Mouse (Mus musculus): ENCODE measurements around the gene Rab15. TPM values are rescaled to one million over a fixed set of nuclear protein-coding genes. Genes with fewer than 3 reads are reported as not detected.

Gene Rab15
- polyA plus RNA-seq, 1 experiment from 2014 or later: 10.1 TPM

GRCm38 (mm10) chr12:76777845-76778244, 44.9 kb downstream of the Rab15 start:
- H3K27ac ChIP-seq (ENCODE audit: low read depth, low read length): no peak overlapping the region
- DNase-seq (ENCODE audit: low spot score, missing footprints) (peak; percentile 39), ATAC-seq (ENCODE audit: low FRiP score) (no peak)
- no peak overlapping the region for H3K4me3 ChIP-seq (ENCODE audit: low read depth, low read length)
- no peaks in the 10 kb centered on the region for H3K36me3 ChIP-seq (ENCODE audit: control insufficient read depth, insufficient read depth, low read length)
- H3K4me2 ChIP-seq: no peak overlapping the region
- no peaks in the 10 kb centered on the region for H3K9me3 ChIP-seq (ENCODE audit: control insufficient read depth, low read length)
- H3K4me1 ChIP-seq (ENCODE audit: control insufficient read depth, insufficient read depth, low read length): no peaks in the 10 kb centered on the region
- H3K27me3 ChIP-seq (ENCODE audit: control insufficient read depth, insufficient read depth, low read length): no peaks in the 10 kb centered on the region
- no peak overlapping the region for H3K9ac ChIP-seq (ENCODE audit: low read length)

GRCm38 (mm10) chr12:76776898-76777297, 45.8 kb downstream of the Rab15 start:
- H3K9ac ChIP-seq (ENCODE audit: low read length): no peak overlapping the region
- no peak overlapping the region for H3K27ac ChIP-seq (ENCODE audit: low read depth, low read length)
- no peaks in the 10 kb centered on the region for H3K36me3 ChIP-seq (ENCODE audit: control insufficient read depth, insufficient read depth, low read length)
- no peak overlapping the region for H3K4me2 ChIP-seq
- DNase-seq (ENCODE audit: low spot score, missing footprints) (peak; percentile 59), ATAC-seq (ENCODE audit: low FRiP score) (no peak)
- H3K9me3 ChIP-seq (ENCODE audit: control insufficient read depth, low read length): no peaks in the 10 kb centered on the region
- H3K4me3 ChIP-seq (ENCODE audit: low read depth, low read length): no peak overlapping the region
- H3K27me3 ChIP-seq (ENCODE audit: control insufficient read depth, insufficient read depth, low read length): no peaks in the 10 kb centered on the region
- 90% methylated on average over 5 of the region's 5 CpGs for WGBS
- no peaks in the 10 kb centered on the region for H3K4me1 ChIP-seq (ENCODE audit: control insufficient read depth, insufficient read depth, low read length)

GRCm38 (mm10) chr12:76775132-76775531, 47.6 kb downstream of the Rab15 start:
- no peaks in the 10 kb centered on the region for H3K27me3 ChIP-seq (ENCODE audit: control insufficient read depth, insufficient read depth, low read length)
- H3K36me3 ChIP-seq (ENCODE audit: control insufficient read depth, insufficient read depth, low read length): no peaks in the 10 kb centered on the region
- H3K4me1 ChIP-seq (ENCODE audit: control insufficient read depth, insufficient read depth, low read length): no peaks in the 10 kb centered on the region
- no peak overlapping the region for H3K4me2 ChIP-seq
- H3K9ac ChIP-seq (ENCODE audit: low read length): no peak overlapping the region
- H3K4me3 ChIP-seq (ENCODE audit: low read depth, low read length): no peak overlapping the region
- no peak for ATAC-seq (ENCODE audit: low FRiP score)
- 73% methylated on average over 4 of the region's 4 CpGs for WGBS
- peak; percentile 8 for DNase-seq (ENCODE audit: low spot score, missing footprints)
- H3K27ac ChIP-seq (ENCODE audit: low read depth, low read length): no peak overlapping the region
- H3K9me3 ChIP-seq (ENCODE audit: control insufficient read depth, low read length): no peaks in the 10 kb centered on the region

GRCm38 (mm10) chr12:76774652-76775051, 48.1 kb downstream of the Rab15 start:
- Histone ChIP-seq H3K36me3 (ENCODE audit: control insufficient read depth, insufficient read depth, low read length) (no peaks in the 10 kb centered on the region), H3K4me1 (ENCODE audit: control insufficient read depth, insufficient read depth, low read length) (no peaks in the 10 kb centered on the region)
- 83% methylated on average over 3 of the region's 3 CpGs for WGBS

GRCm38 (mm10) chr12:76771540-76771939, 51.2 kb downstream of the Rab15 start:
- ATAC-seq (ENCODE audit: low FRiP score): no peak
- DNase-seq (ENCODE audit: low spot score, missing footprints): peak; percentile 51
- Histone ChIP-seq H3K4me1 (ENCODE audit: control insufficient read depth, insufficient read depth, low read length) (no peaks in the 10 kb centered on the region), H3K9me3 (ENCODE audit: control insufficient read depth, low read length) (no peaks in the 10 kb centered on the region), H3K4me2 (no peak overlapping the region), H3K9ac (ENCODE audit: low read length) (no peak overlapping the region), H3K27ac (ENCODE audit: low read depth, low read length) (no peak overlapping the region), H3K36me3 (ENCODE audit: control insufficient read depth, insufficient read depth, low read length) (no peaks in the 10 kb centered on the region), H3K27me3 (ENCODE audit: control insufficient read depth, insufficient read depth, low read length) (no peaks in the 10 kb centered on the region), H3K4me3 (ENCODE audit: low read depth, low read length) (no peak overlapping the region)
- WGBS: 92% methylated on average over 5 of the region's 5 CpGs

More at GRCm38 (mm10) chr12:76774652-76775051, 48.1 kb downstream of the Rab15 start:
- no peak for DNase-seq (ENCODE audit: low spot score, missing footprints)
- no peak for ATAC-seq (ENCODE audit: low FRiP score)
- no peak overlapping the region for H3K4me2 ChIP-seq
- no peak overlapping the region for H3K4me3 ChIP-seq (ENCODE audit: low read depth, low read length)
- no peak overlapping the region for H3K9ac ChIP-seq (ENCODE audit: low read length)
- no peaks in the 10 kb centered on the region for H3K9me3 ChIP-seq (ENCODE audit: control insufficient read depth, low read length)
- H3K27ac ChIP-seq (ENCODE audit: low read depth, low read length): no peak overlapping the region
- no peaks in the 10 kb centered on the region for H3K27me3 ChIP-seq (ENCODE audit: control insufficient read depth, insufficient read depth, low read length)

- H3K4me3 ChIP-seq (ENCODE audit: low read depth, low read length): no peak overlapping the region
- peak; percentile 60 for DNase-seq (ENCODE audit: low spot score, missing footprints)
- H3K9ac ChIP-seq (ENCODE audit: low read length): no peak overlapping the region
- peaks cover 2% of the 10 kb centered on the region; the same call in 1 of the 2 replicates for H3K4me1 ChIP-seq (ENCODE audit: control insufficient read depth, insufficient read depth, low read length)
- ATAC-seq (ENCODE audit: low FRiP score): no peak
- no peaks in the 10 kb centered on the region for H3K27me3 ChIP-seq (ENCODE audit: control insufficient read depth, insufficient read depth, low read length)
- H3K36me3 ChIP-seq (ENCODE audit: control insufficient read depth, insufficient read depth, low read length): no peaks in the 10 kb centered on the region
- H3K27ac ChIP-seq (ENCODE audit: low read depth, low read length): no peak overlapping the region
- H3K9me3 ChIP-seq (ENCODE audit: control insufficient read depth, low read length): no peaks in the 10 kb centered on the region
- 89% methylated on average over 5 of the region's 5 CpGs for WGBS
- H3K4me2 ChIP-seq: no peak overlapping the region
Observed at GRCm38 (mm10) chr12:76770841-76771500, 51.7 kb downstream of the Rab15 start.

GRCm38 (mm10) chr12:76765901-76766630, 56.6 kb downstream of the Rab15 start:
- no peak overlapping the region for H3K27ac ChIP-seq (ENCODE audit: low read depth, low read length)
- ATAC-seq (ENCODE audit: low FRiP score): peak; percentile 22

GRCm38 (mm10) chr12:76765354-76765851, 57.3 kb downstream of the Rab15 start, which contains the start of the genes Churc1 and Fntb:
TSS of gene Churc1 (plus strand) at chr12:76765538.
TSS of gene Fntb (plus strand) at chr12:76765589.
- Histone ChIP-seq H3K4me2 (peak within 1 kb of the TSS; percentile 44), H3K4me3 (ENCODE audit: low read depth, low read length) (peak within 1 kb of the TSS; percentile 53), H3K9me3 (ENCODE audit: control insufficient read depth, low read length) (no peaks in the 10 kb centered on the region), H3K9ac (ENCODE audit: low read length) (peak within 1 kb of the TSS; percentile 71), H3K4me1 (ENCODE audit: control insufficient read depth, insufficient read depth, low read length) (peaks cover 4% of the 10 kb centered on the region; the same call in 1 of the 2 replicates), H3K36me3 (ENCODE audit: control insufficient read depth, insufficient read depth, low read length) (no peaks in the 10 kb centered on the region), H3K27me3 (ENCODE audit: control insufficient read depth, insufficient read depth, low read length) (no peaks in the 10 kb centered on the region), H3K27ac (ENCODE audit: low read depth, low read length) (0 out of 2 replicates have a peak within 1 kb of the TSS, but pooled peaks have one; percentile 12)
- WGBS: under 1% methylated on average over 31 of the region's 31 CpGs
- peak; percentile 99 for DNase-seq (ENCODE audit: low spot score, missing footprints)
- peak; percentile 98 for ATAC-seq (ENCODE audit: low FRiP score)

More at GRCm38 (mm10) chr12:76765901-76766630, 56.6 kb downstream of the Rab15 start:
- peak; percentile 92 for DNase-seq (ENCODE audit: low spot score, missing footprints)
- 32% methylated on average over 20 of the region's 20 CpGs for WGBS
- Histone ChIP-seq H3K4me1 (ENCODE audit: control insufficient read depth, insufficient read depth, low read length) (peaks cover 4% of the 10 kb centered on the region; the same call in 1 of the 2 replicates), H3K9me3 (ENCODE audit: control insufficient read depth, low read length) (no peaks in the 10 kb centered on the region), H3K27me3 (ENCODE audit: control insufficient read depth, insufficient read depth, low read length) (no peaks in the 10 kb centered on the region), H3K4me2 (peak overlapping the region; percentile 44), H3K9ac (ENCODE audit: low read length) (peak overlapping the region; percentile 71), H3K4me3 (ENCODE audit: low read depth, low read length) (peak overlapping the region; percentile 53), H3K36me3 (ENCODE audit: control insufficient read depth, insufficient read depth, low read length) (no peaks in the 10 kb centered on the region)
